Mouse (Mus musculus) cerebellum, adult 2 months (tissue): ENCODE results near the gene Rps24.

ENCODE experiments used
- CTCF ChIP-seq: fragments of 200-500 bp; IDR thresholded peaks from 2 replicates; pipeline ENCODE4 v1.5.1; 2011; ENCODE audit warnings: low read depth, mild to moderate bottlenecking, control low read depth, low read length, moderate library complexity, borderline replicate concordance; ENCODE audit not compliant: insufficient read depth
- POLR2A ChIP-seq: fragments of 200-500 bp; IDR thresholded peaks from 2 replicates; pipeline ENCODE4 v1.6.1; 2011; ENCODE audit warnings: low read length, control low read depth, borderline replicate concordance; ENCODE audit not compliant: insufficient read depth

DNA sequence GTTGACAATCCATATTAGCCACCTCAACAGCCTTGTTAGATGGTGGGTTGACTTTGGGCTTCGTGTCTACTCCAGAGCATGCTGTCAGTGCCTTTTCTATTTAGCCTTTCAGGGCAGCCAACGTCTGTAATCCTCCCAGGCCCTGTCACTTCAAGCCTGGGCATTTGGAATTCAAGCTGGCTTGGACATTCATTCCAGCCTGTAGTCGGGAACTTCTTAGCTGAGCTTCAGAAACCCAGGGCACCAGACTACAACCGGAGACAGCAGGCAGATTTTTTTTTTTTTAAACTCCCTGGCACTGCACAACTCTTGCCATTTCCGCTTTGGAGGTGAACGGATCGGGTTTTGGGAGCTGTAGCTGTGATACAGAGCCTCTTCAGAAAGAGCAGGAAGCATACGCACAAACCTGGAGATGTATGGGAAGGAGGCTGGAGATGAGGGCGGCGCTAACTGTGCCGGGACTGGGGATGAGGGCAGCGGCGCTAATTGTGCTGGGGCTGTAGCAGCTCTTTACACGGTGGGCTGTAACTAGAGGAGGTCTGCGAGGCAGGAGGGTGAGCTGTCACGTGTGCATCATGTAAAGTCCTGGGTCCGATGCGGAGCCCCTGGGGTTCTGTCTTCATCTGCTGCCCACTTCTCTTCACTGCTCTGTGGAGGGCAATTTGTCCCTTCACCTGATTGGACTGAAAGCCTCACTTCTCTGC lies 21.3 kb downstream of the Rps24 start:
- TF ChIP-seq POLR2A (no peak), CTCF (no peak)
